In genomic region chr6:136353399-136354184, GRCm38 (mm10) we compare ENCODE assay signal across 8 mouse cellular contexts. TPM values are rescaled to one million over a fixed set of nuclear protein-coding genes. Genes with fewer than 3 reads are reported as not detected.
DNase-seq lines count a peak whose midpoint lies in the region; ATAC-seq and TF ChIP-seq lines count a peak whose summit lies in the region.

No protein-coding gene starts in this region.

- intact Hi-C loops in left cerebral cortex, postnatal 14 days (cut with DNase I): loop anchor here (2.0 to 10.0 kb wide), 3 partner anchors 181 to 909 kb away; partner anchors contain the start of gene Grin2b

- WGBS in forebrain, embryonic 16.5 days: 41% methylated on average over 11 of the region's 11 CpGs
- WGBS in intestine, embryonic 15.5 days: 32% methylated on average over 11 of the region's 11 CpGs
- 41% methylated on average over 11 of the region's 11 CpGs for WGBS in midbrain, embryonic 14.5 days

- ATAC-seq in CD4-positive, CD25-positive, alpha-beta regulatory T cell, adult 4 months: no peak
- ATAC-seq in forebrain, embryonic 16.5 days: peak; percentile 75
- ATAC-seq in intestine, embryonic 15.5 days: peak; percentile 56; the same call in 1 of the 2 replicates
- ATAC-seq in midbrain, embryonic 14.5 days (ENCODE audit: low FRiP score, low TSS enrichment): peak; percentile 27; the same call in 1 of the 2 replicates

- no peak overlapping the region for H3K9ac ChIP-seq in forebrain, embryonic 16.5 days (replicated peaks; ENCODE audit: low read depth, low read length)
- H3K9ac ChIP-seq in intestine, embryonic 15.5 days: no peak overlapping the region
- H3K9ac ChIP-seq in midbrain, embryonic 14.5 days (replicated peaks; ENCODE audit: low read length): no peak overlapping the region

- no peaks in the 10 kb centered on the region for H3K9me3 ChIP-seq in forebrain, embryonic 16.5 days (ENCODE audit: control insufficient read depth, low read length)
- H3K9me3 ChIP-seq in intestine, embryonic 15.5 days: no peaks in the 10 kb centered on the region
- no peaks in the 10 kb centered on the region for H3K9me3 ChIP-seq in midbrain, embryonic 14.5 days (ENCODE audit: control insufficient read depth, low read length)

- no peaks in the 10 kb centered on the region for H3K36me3 ChIP-seq in forebrain, embryonic 16.5 days (ENCODE audit: control insufficient read depth, insufficient read depth)
- H3K36me3 ChIP-seq in intestine, embryonic 15.5 days: no peaks in the 10 kb centered on the region
- no peaks in the 10 kb centered on the region for H3K36me3 ChIP-seq in midbrain, embryonic 14.5 days (ENCODE audit: control insufficient read depth, insufficient read depth, low read length)
- H3K36me3 ChIP-seq in testis, adult 2 months (ENCODE audit: control insufficient read depth, insufficient read depth, low read length): no peaks in the 10 kb centered on the region

- peak; percentile 50 for DNase-seq in CD4-positive, CD25-positive, alpha-beta regulatory T cell, adult 2 months (ENCODE audit: low read depth, low spot score)
- DNase-seq in cerebellum, adult 18-20 months: peak; percentile 66 to 74
- peak; percentile 94 to 95 for DNase-seq in left cerebral cortex, postnatal 14 days (ENCODE audit: low spot score in 2 of 2)
- peak; percentile 92 for DNase-seq in midbrain, embryonic 14.5 days

- no peak for TF ChIP-seq POLR2A in testis, adult 2 months (IDR thresholded peaks at IDR 0.05; ENCODE audit: control insufficient read depth, low read depth, low read length)

- no peaks in the 10 kb centered on the region for H3K27me3 ChIP-seq in forebrain, embryonic 16.5 days (replicated peaks; ENCODE audit: control insufficient read depth, insufficient read depth, low read length)
- H3K27me3 ChIP-seq in intestine, embryonic 15.5 days (replicated peaks): no peaks in the 10 kb centered on the region
- H3K27me3 ChIP-seq in midbrain, embryonic 14.5 days (ENCODE audit: control insufficient read depth, insufficient read depth, low read length): no peaks in the 10 kb centered on the region
- no peaks in the 10 kb centered on the region for H3K27me3 ChIP-seq in testis, adult 2 months (ENCODE audit: control insufficient read depth, insufficient read depth, low read length)

- H3K27ac ChIP-seq in forebrain, embryonic 16.5 days (ENCODE audit: low read length): peak overlapping the region; percentile 27; the same call in 1 of the 2 replicates
- H3K27ac ChIP-seq in intestine, embryonic 15.5 days: no peak overlapping the region
- H3K27ac ChIP-seq in midbrain, embryonic 14.5 days (replicated peaks; ENCODE audit: low read depth, low read length): no peak overlapping the region
- H3K27ac ChIP-seq in testis, adult 2 months (ENCODE audit: control insufficient read depth, insufficient read depth, low read depth, low read length): no peak overlapping the region

- H3K4me2 ChIP-seq in forebrain, embryonic 16.5 days (ENCODE audit: low read length): no peak overlapping the region
- H3K4me2 ChIP-seq in intestine, embryonic 15.5 days (replicated peaks): no peak overlapping the region
- H3K4me2 ChIP-seq in midbrain, embryonic 14.5 days (ENCODE audit: low read length): no peak overlapping the region

- 0 out of 2 replicates have a peak, but pooled peaks cover 3% of the 10 kb centered on the region for H3K4me1 ChIP-seq in forebrain, embryonic 16.5 days (replicated peaks; ENCODE audit: control insufficient read depth, insufficient read depth, low read length)
- H3K4me1 ChIP-seq in intestine, embryonic 15.5 days (replicated peaks): no peaks in the 10 kb centered on the region
- no peaks in the 10 kb centered on the region for H3K4me1 ChIP-seq in midbrain, embryonic 14.5 days (ENCODE audit: control insufficient read depth, insufficient read depth, low read length)
- H3K4me1 ChIP-seq in testis, adult 2 months (ENCODE audit: control insufficient read depth, insufficient read depth, low read length): no peaks in the 10 kb centered on the region

- no peak overlapping the region for H3K4me3 ChIP-seq in forebrain, embryonic 16.5 days (replicated peaks; ENCODE audit: low read length)
- no peak overlapping the region for H3K4me3 ChIP-seq in intestine, embryonic 15.5 days (replicated peaks)
- no peak overlapping the region for H3K4me3 ChIP-seq in midbrain, embryonic 14.5 days (replicated peaks; ENCODE audit: low read depth, low read length)
- no peak overlapping the region for H3K4me3 ChIP-seq in testis, adult 2 months (ENCODE audit: control insufficient read depth, low read depth, low read length)

- peak; percentile 31; the same call in 1 of the 2 replicates for TF ChIP-seq CTCF in testis, adult 2 months (IDR thresholded peaks at IDR 0.05; ENCODE audit: control insufficient read depth, insufficient read depth, insufficient replicate concordance, low read depth, low read length)

RNA-seq across cellular contexts. Expression of gene Gm8994, which starts 26.3 kb away (rescaled TPM):
- not detected for polyA plus RNA-seq in CD4-positive, CD25-positive, alpha-beta regulatory T cell, adult 4 months (2017; shearing (Covaris generic))
- not detected in 2 replicates for polyA plus RNA-seq in forebrain, embryonic 16.5 days (2015; fragmentation: Nextera tagmentation; extraction: Ambion mirVana)
- not detected in 2 replicates for polyA plus RNA-seq in intestine, embryonic 15.5 days (2015; fragmentation: Nextera tagmentation; extraction: Ambion mirVana)
- not detected for total RNA-seq in left cerebral cortex, postnatal 14 days (2021)
- not detected in 2 replicates for polyA plus RNA-seq in midbrain, embryonic 14.5 days (2014; fragmentation: Nextera tagmentation; extraction: Ambion mirVana)
- not detected in 2 replicates for polyA plus RNA-seq in testis, adult 2 months (2012; rRNA removed)
